Mouse (Mus musculus): Measurements from ENCODE around the gene Fam69b. TPM values are rescaled to one million over a fixed set of nuclear protein-coding genes. Genes with fewer than 3 reads are reported as not detected.

The Fam69b gene
- polyA plus RNA-seq, 1 experiment from 2014 or later, result 128 TPM

DNA sequence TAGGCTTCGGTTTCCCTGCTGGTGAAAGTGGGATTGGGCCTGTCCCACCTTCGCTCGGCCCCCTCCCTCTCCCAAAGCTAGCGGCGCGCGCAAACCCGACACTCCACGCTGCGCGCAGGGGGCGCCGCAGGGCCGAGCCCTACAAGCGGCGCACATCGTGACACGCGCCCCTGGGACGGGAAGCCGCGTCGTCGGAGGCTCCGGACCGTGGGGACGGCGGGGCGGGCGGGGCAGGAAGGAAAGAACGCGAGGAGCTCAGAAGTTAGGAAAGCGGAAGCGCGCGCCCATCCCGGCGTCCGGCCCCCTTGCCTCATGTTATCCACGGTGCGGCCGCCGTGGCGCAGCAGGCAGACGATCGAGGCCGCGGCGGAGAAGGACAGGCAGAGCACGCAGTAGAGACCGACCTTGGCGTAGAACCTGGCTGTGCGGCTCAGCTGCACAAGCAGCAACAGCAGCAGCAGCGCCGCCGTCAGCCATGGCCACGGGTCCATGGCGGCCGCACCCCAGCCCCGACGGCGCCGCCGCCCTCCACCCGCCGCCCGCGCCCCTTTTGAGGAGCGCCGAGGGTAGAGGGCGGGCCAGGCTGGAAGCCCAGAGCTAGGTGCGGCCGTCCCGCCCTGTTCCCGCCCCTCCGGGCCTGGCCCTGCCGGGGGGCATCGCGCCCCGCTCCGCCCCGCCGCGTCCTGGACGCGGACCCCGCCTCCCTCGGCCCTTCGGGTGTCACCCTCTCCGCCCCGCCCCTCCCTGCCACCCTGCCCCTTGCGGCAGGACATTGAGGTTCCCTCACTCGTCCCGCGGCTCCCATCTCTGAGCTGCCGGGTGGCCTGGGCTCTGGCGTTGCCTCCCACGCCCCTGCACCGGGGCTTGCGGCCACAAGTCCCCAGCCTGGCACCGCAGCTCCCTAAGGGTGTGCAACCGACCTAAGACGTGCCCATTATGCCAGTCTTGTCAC, 24.3 kb upstream of the Fam69b start, which contains the start of gene Agpat2:
Gene Agpat2, minus strand, starts transcription at position 698 of the 952 bp plus-strand sequence.
- no peak within 1 kb of the TSS for H3K27ac ChIP-seq
- H3K4me3 ChIP-seq (replicated peaks; ENCODE audit: low read length), result peak within 1 kb of the TSS; percentile 52
- H3K9me3 ChIP-seq (ENCODE audit: control insufficient read depth, low read length), result no peaks in the 10 kb centered on the region
- H3K4me1 ChIP-seq (replicated peaks; ENCODE audit: control insufficient read depth, insufficient read depth, low read length), result peaks cover 12% of the 10 kb centered on the region
- DNase-seq (ENCODE audit: low spot score), result peak; percentile 51
- H3K4me2 ChIP-seq (replicated peaks), result peak within 1 kb of the TSS; percentile 71
- peak within 1 kb of the TSS; percentile 58 for H3K9ac ChIP-seq
- ATAC-seq (ENCODE audit: low FRiP score), result peak; percentile 56
- peaks cover 28% of the 10 kb centered on the region for H3K27me3 ChIP-seq (ENCODE audit: control insufficient read depth, insufficient read depth, low read length)
- no peaks in the 10 kb centered on the region for H3K36me3 ChIP-seq (replicated peaks; ENCODE audit: control insufficient read depth, insufficient read depth)
- under 1% methylated on average over 89 of the region's 103 CpGs for WGBS

DNA sequence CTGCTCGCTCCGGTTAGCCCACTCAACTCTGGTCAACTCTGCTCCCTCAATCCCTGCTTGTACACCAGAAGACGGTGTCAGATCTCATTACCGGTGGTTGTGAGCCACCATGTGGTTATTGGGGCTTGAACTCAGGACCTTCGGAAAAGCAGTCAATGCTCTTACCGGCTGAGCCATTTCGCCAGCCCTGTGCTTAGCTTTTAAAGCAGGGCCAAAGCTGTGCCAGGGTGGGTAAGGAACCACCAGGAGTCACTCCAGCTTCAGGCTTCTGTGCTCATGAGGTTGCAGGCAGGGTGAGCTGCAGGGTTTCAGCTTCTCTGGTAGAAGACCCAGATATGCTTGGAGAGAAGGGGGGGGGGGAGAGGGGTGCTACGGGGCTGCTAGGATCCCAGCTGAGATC, 22.9 kb upstream of the Fam69b start:
- Histone ChIP-seq H3K27ac (no peak overlapping the region), H3K4me1 (replicated peaks; ENCODE audit: control insufficient read depth, insufficient read depth, low read length) (peaks cover 12% of the 10 kb centered on the region), H3K9me3 (ENCODE audit: control insufficient read depth, low read length) (no peaks in the 10 kb centered on the region), H3K9ac (no peak overlapping the region), H3K4me3 (replicated peaks; ENCODE audit: low read length) (no peak overlapping the region), H3K36me3 (replicated peaks; ENCODE audit: control insufficient read depth, insufficient read depth) (no peaks in the 10 kb centered on the region), H3K4me2 (replicated peaks) (no peak overlapping the region), H3K27me3 (ENCODE audit: control insufficient read depth, insufficient read depth, low read length) (peaks cover 28% of the 10 kb centered on the region)
- 84% methylated on average over 8 of the region's 8 CpGs for WGBS
- no peak for ATAC-seq (ENCODE audit: low FRiP score)
- DNase-seq (ENCODE audit: low spot score), result no peak

DNA sequence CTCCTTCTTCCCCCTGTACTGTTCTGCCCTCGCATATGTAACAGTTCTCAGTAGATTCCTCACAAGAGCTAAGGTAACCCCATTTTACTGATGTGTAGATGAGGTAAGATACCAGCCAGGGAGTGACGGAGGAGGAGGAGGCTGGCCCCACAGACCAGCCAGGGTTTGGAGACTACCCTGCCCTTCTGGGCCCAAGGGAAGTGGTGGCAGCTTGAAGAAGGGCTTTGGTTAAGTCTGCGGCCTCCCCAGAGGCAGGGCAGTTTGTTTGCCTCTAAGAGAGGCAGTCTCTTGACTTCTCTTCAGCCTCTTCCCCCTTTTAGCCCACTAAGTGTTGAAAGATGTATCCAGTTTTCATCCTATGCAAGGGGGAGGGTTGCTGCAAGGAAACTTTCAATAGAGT, 21.7 kb upstream of the Fam69b start:
- no peak overlapping the region for H3K4me2 ChIP-seq (replicated peaks)
- no peak for DNase-seq (ENCODE audit: low spot score)
- ATAC-seq (ENCODE audit: low FRiP score), result no peak
- no peaks in the 10 kb centered on the region for H3K36me3 ChIP-seq (replicated peaks; ENCODE audit: control insufficient read depth, insufficient read depth)
- H3K4me1 ChIP-seq (replicated peaks; ENCODE audit: control insufficient read depth, insufficient read depth, low read length), result peaks cover 12% of the 10 kb centered on the region
- H3K9ac ChIP-seq, result no peak overlapping the region
- peaks cover 28% of the 10 kb centered on the region for H3K27me3 ChIP-seq (ENCODE audit: control insufficient read depth, insufficient read depth, low read length)
- no peak overlapping the region for H3K4me3 ChIP-seq (replicated peaks; ENCODE audit: low read length)
- 74% methylated on average over 3 of the region's 3 CpGs for WGBS
- no peak overlapping the region for H3K27ac ChIP-seq
- no peaks in the 10 kb centered on the region for H3K9me3 ChIP-seq (ENCODE audit: control insufficient read depth, low read length)

DNA sequence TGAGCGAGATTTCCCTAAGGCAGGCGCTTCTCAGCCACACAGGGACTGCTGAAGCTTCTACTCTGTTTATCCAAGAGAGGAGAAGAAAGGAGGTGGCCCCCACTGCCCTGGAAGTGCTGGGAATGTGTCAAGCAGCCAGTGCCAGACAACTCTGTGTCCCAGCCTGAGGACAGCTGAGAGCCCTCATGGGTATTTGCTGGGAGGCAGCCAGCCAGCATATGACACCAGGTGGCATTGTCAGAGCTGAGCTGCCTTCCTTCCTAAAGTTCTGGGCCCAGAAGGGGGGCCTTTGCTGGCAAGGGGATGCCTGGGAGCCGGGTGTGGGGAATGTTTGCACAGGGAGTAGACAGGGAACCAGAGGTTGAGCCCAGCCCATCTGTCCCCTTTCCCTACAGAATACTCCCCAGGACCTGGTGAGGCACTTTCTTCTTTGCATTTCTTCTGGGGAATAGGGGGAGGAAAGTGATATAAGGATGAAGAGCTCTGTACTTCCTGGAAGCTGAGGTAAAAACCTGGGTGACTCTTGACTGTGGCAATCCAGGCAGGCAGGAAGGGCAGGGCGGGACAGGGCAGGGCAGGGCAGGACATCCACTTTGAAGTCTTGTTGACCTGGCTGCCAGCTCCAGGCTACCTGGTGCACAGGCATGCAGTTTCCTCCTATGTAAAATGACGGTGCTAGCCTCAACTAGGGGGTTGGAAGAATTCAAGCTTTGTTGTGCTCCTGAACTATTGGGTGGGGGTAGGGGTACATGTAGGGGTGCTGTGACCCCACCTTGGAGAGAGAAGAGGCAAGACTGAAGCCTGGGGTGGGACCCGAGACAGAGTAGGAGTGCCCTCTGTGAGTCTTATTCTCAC, 21.0 kb upstream of the Fam69b start:
- H3K4me3 ChIP-seq (replicated peaks; ENCODE audit: low read length), result no peak overlapping the region
- H3K4me1 ChIP-seq (replicated peaks; ENCODE audit: control insufficient read depth, insufficient read depth, low read length), result peaks cover 12% of the 10 kb centered on the region
- H3K4me2 ChIP-seq (replicated peaks), result no peak overlapping the region
- H3K27me3 ChIP-seq (ENCODE audit: control insufficient read depth, insufficient read depth, low read length), result peaks cover 27% of the 10 kb centered on the region
- no peak overlapping the region for H3K27ac ChIP-seq
- H3K9ac ChIP-seq, result no peak overlapping the region
- H3K9me3 ChIP-seq (ENCODE audit: control insufficient read depth, low read length), result no peaks in the 10 kb centered on the region
- WGBS, result 53% methylated on average over 6 of the region's 6 CpGs
- no peak for ATAC-seq (ENCODE audit: low FRiP score)
- no peaks in the 10 kb centered on the region for H3K36me3 ChIP-seq (replicated peaks; ENCODE audit: control insufficient read depth, insufficient read depth)
- no peak for DNase-seq (ENCODE audit: low spot score)

DNA sequence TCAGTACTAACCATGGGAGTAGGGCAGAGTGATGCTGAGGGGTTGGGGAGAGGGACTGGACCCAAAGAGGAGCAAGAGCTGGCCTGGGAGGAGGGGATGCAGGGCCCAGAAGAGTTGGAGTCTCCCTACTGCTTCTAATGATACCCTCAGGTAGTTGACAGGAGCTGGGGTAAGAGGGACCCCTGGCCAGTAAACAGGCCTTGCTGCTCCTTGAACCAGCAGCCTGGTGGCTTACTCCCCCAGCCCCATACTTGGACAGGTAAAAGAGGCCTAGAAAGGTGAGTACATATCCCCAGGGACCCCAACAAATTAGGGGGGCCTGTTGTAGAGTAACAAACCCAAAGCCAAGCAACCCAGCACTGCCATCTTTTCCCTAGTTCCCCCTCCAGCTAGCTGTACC, 19.5 kb upstream of the Fam69b start:
- no peaks in the 10 kb centered on the region for H3K9me3 ChIP-seq (ENCODE audit: control insufficient read depth, low read length)
- ATAC-seq (ENCODE audit: low FRiP score), result no peak

DNA sequence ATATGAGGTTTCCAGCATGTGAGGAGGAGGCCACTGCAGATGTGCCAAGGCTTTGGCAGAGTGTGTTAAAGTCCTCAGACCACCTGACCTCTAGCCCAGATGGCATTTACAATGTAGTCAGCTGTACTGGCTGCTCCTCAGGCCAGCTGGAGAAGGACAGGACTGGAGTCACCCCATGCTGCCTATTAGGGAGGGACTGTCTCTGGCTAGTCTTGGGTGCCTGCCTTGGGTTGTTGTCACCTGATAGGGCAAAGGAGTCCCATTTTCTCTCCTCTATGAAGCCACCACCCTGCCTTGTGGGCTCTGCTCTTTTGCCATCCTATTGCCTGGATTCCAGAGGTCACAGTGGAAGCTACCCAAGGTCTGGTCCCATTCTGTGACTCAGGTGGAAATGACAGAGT, 19.0 kb upstream of the Fam69b start:
- DNase-seq (ENCODE audit: low spot score), result no peak
- H3K36me3 ChIP-seq (replicated peaks; ENCODE audit: control insufficient read depth, insufficient read depth), result no peaks in the 10 kb centered on the region
- no peak overlapping the region for H3K4me2 ChIP-seq (replicated peaks)
- no peaks in the 10 kb centered on the region for H3K9me3 ChIP-seq (ENCODE audit: control insufficient read depth, low read length)
- no peak overlapping the region for H3K27ac ChIP-seq
- no peak for ATAC-seq (ENCODE audit: low FRiP score)
- no peak overlapping the region for H3K4me3 ChIP-seq (replicated peaks; ENCODE audit: low read length)
- no peak overlapping the region for H3K9ac ChIP-seq
- peaks cover 9% of the 10 kb centered on the region; the same call in 1 of the 2 replicates for H3K4me1 ChIP-seq (replicated peaks; ENCODE audit: control insufficient read depth, insufficient read depth, low read length)
- peaks cover 7% of the 10 kb centered on the region for H3K27me3 ChIP-seq (ENCODE audit: control insufficient read depth, insufficient read depth, low read length)

More for the DNA sequence above, 19.5 kb upstream of the Fam69b start:
- Histone ChIP-seq H3K36me3 (replicated peaks; ENCODE audit: control insufficient read depth, insufficient read depth) (no peaks in the 10 kb centered on the region), H3K9ac (no peak overlapping the region), H3K4me1 (replicated peaks; ENCODE audit: control insufficient read depth, insufficient read depth, low read length) (peaks cover 12% of the 10 kb centered on the region), H3K27ac (no peak overlapping the region), H3K27me3 (ENCODE audit: control insufficient read depth, insufficient read depth, low read length) (peaks cover 12% of the 10 kb centered on the region), H3K4me3 (replicated peaks; ENCODE audit: low read length) (no peak overlapping the region), H3K4me2 (replicated peaks) (no peak overlapping the region)
- DNase-seq (ENCODE audit: low spot score), result no peak

DNA sequence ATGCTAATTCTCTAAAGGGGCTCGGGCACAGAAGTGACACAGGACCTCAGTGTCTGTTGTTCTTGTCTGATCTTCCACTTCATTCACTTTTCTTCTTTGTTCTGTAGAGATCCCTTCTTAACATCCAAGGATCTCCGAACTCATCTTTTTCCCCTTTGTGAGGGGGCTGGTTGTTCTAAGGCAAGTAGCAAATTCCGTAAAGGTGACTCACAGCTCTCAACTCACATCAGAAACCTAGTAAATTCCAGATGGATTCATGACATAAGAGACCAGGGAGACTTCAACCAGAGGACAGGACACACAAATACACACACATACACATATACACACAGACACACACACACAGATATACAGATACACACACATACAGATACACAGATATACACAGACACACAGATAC, 17.7 kb upstream of the Fam69b start:
- no peak overlapping the region for H3K27ac ChIP-seq
- WGBS, result 76% methylated on average over 3 of the region's 3 CpGs
- H3K36me3 ChIP-seq (replicated peaks; ENCODE audit: control insufficient read depth, insufficient read depth), result no peaks in the 10 kb centered on the region
- no peak overlapping the region for H3K4me2 ChIP-seq (replicated peaks)
- no peaks in the 10 kb centered on the region; the same call in 1 of the 2 replicates for H3K27me3 ChIP-seq (ENCODE audit: control insufficient read depth, insufficient read depth, low read length)
- no peak overlapping the region for H3K4me3 ChIP-seq (replicated peaks; ENCODE audit: low read length)
- H3K9ac ChIP-seq, result no peak overlapping the region
- H3K9me3 ChIP-seq (ENCODE audit: control insufficient read depth, low read length), result no peaks in the 10 kb centered on the region
- DNase-seq (ENCODE audit: low spot score), result no peak
- H3K4me1 ChIP-seq (replicated peaks; ENCODE audit: control insufficient read depth, insufficient read depth, low read length), result 0 out of 2 replicates have a peak, but pooled peaks cover 5% of the 10 kb centered on the region
- no peak for ATAC-seq (ENCODE audit: low FRiP score)

DNA sequence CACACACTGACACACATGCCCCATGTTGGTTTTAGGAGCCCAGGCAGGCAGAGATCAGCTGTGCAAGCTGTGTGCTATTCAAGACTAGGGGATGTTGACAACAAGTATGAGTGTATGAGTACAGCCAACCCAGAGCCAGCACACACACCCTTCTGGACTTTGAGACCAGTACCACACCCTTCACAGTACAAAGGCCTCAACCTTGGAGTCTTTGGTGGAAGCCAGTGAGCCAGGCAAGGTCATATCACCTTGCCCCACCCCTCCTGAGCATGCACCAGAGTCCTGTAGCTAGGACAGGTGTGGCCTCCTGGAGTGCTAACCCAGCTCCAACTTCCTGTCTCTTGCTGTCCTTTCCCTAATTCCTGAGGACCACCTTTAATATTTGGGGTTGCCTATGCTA, 17.2 kb upstream of the Fam69b start:
- H3K9me3 ChIP-seq (ENCODE audit: control insufficient read depth, low read length), result no peaks in the 10 kb centered on the region
- no peak overlapping the region for H3K9ac ChIP-seq
- no peak for ATAC-seq (ENCODE audit: low FRiP score)
- H3K4me1 ChIP-seq (replicated peaks; ENCODE audit: control insufficient read depth, insufficient read depth, low read length), result 0 out of 2 replicates have a peak, but pooled peaks cover 5% of the 10 kb centered on the region
- no peak overlapping the region for H3K27ac ChIP-seq
- H3K27me3 ChIP-seq (ENCODE audit: control insufficient read depth, insufficient read depth, low read length), result no peaks in the 10 kb centered on the region; the same call in 1 of the 2 replicates
- H3K4me3 ChIP-seq (replicated peaks; ENCODE audit: low read length), result no peak overlapping the region
- no peaks in the 10 kb centered on the region for H3K36me3 ChIP-seq (replicated peaks; ENCODE audit: control insufficient read depth, insufficient read depth)
- no peak for DNase-seq (ENCODE audit: low spot score)
- no peak overlapping the region for H3K4me2 ChIP-seq (replicated peaks)

DNA sequence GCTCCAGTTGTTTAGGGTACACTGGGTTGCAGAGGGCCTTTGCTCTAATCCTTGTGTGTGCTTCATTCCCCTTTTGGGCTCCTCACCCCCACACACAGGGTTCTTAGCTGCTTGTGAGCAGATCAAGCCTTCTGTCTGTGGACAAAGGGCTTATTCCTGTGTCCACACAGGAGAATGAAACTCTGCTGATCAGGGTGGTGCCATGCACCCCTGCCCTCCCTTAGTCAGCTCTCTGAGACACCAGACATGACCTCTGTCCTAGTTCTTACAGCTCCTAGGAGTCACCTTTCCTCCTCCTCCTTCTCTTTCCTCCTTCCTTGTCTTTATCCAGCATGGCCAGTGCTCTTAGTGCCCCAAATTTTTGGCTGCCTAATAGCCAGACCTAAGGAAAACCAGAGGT, 16.4 kb upstream of the Fam69b start:
- Histone ChIP-seq H3K9ac (no peak overlapping the region), H3K9me3 (ENCODE audit: control insufficient read depth, low read length) (no peaks in the 10 kb centered on the region), H3K36me3 (replicated peaks; ENCODE audit: control insufficient read depth, insufficient read depth) (no peaks in the 10 kb centered on the region), H3K4me3 (replicated peaks; ENCODE audit: low read length) (no peak overlapping the region), H3K27me3 (ENCODE audit: control insufficient read depth, insufficient read depth, low read length) (no peaks in the 10 kb centered on the region), H3K4me1 (replicated peaks; ENCODE audit: control insufficient read depth, insufficient read depth, low read length) (0 out of 2 replicates have a peak, but pooled peaks cover 4% of the 10 kb centered on the region), H3K4me2 (replicated peaks) (no peak overlapping the region), H3K27ac (no peak overlapping the region)
- DNase-seq (ENCODE audit: low spot score) (no peak), ATAC-seq (ENCODE audit: low FRiP score) (no peak)
